Mouse (Mus musculus) C2C12 (cell line): Measurements from ENCODE around the gene Dync1i1.

Experiments used
- CEBPB ChIP-seq: IDR thresholded peaks from one replicate; pipeline ENCODE4 v1.6.1; 2011; ENCODE audit warnings: low read depth, mild to moderate bottlenecking, control low read depth, moderate library complexity
- CTCF ChIP-seq: IDR thresholded peaks from one replicate; pipeline ENCODE4 v1.5.1; 2011; ENCODE audit not compliant: control insufficient read depth, insufficient read depth, insufficient read length
- FOSL1 ChIP-seq: IDR thresholded peaks from one replicate; pipeline ENCODE4 v1.8.0; 2011; ENCODE audit warnings: mild to moderate bottlenecking, low read length; ENCODE audit not compliant: poor library complexity, insufficient read depth, severe bottlenecking
- MAX ChIP-seq: IDR thresholded peaks from one replicate; pipeline ENCODE4 v1.6.1; 2011; ENCODE audit warnings: mild to moderate bottlenecking, control low read depth
- MYOD1 ChIP-seq: IDR thresholded peaks from one replicate; pipeline ENCODE4 v1.6.1; 2011; ENCODE audit warnings: low read depth; ENCODE audit not compliant: control insufficient read depth, insufficient read length
- MYOG ChIP-seq: IDR thresholded peaks from one replicate; pipeline ENCODE4 v1.6.1; 2011; ENCODE audit not compliant: control insufficient read depth, insufficient read length; ENCODE audit errors: extremely low read depth
- USF1 ChIP-seq: IDR thresholded peaks from one replicate; pipeline ENCODE4 v1.6.1; 2011; ENCODE audit warnings: low read depth, mild to moderate bottlenecking, control low read depth, moderate library complexity

- TF ChIP-seq CTCF (no peak), MAX (no peak), MYOG (no peak), MYOD1 (no peak), CEBPB (no peak), USF1 (no peak), FOSL1 (no peak)
Measured at GRCm38 (mm10) chr6:5993056-5993455, 267.6 kb downstream of the Dync1i1 start.
